ENCODE assay signal across 10 mouse cellular contexts in genomic region chr3:130607924-130608323, GRCm38 (mm10). TPM values are rescaled to one million over a fixed set of nuclear protein-coding genes. Genes with fewer than 3 reads are reported as not detected.
DNase-seq lines count a peak whose midpoint lies in the region; ATAC-seq and TF ChIP-seq lines count a peak whose summit lies in the region.
"Had no signal": no experiment of that assay in that cellular context is flagged by ENCODE, and none has a peak within 500 bp of the region (broad histone marks: within the 10 kb centered on the region; RNA-seq: fewer than 3 reads in every experiment).

No protein-coding gene starts in this region.

- in situ Hi-C loops in CH12.LX (cut with MboI; ENCODE audit: low pct_ligation_motif_present, low pct_unique_long_range_greater_than_20kb, low sequenced_read_pairs), result no loop called here

- no peaks in the 10 kb centered on the region for H3K79me2 ChIP-seq in CH12.LX (replicated peaks; ENCODE audit: control insufficient read depth, extremely low read depth, insufficient read depth, poor library complexity, severe bottlenecking)

- H3K4me2 ChIP-seq in intestine, postnatal 0 days (replicated peaks; ENCODE audit: low read depth), result no peak overlapping the region
- H3K4me2 ChIP-seq in intestine, embryonic 16.5 days (ENCODE audit: low read depth, low read length), result no peak overlapping the region
- H3K4me2 ChIP-seq in CH12.LX (ENCODE audit: insufficient read depth, low read depth, poor library complexity, severe bottlenecking), result no peak overlapping the region
- H3K4me2 ChIP-seq: forebrain, embryonic 12.5 days had no signal

- TF ChIP-seq EP300 in CH12.LX (IDR thresholded peaks at IDR 0.05; ENCODE audit: low read length), result no peak

- peak; percentile 73 for TF ChIP-seq CTCF in intestine, postnatal 0 days (IDR thresholded peaks at IDR 0.05; ENCODE audit: low read depth)
- TF ChIP-seq CTCF in CH12.LX (conservative IDR thresholded peaks at IDR 0.05 in 1 of 2, IDR thresholded peaks at IDR 0.05 in 1 of 2; ENCODE audit: low read depth in 2 of 2, low read length in 2 of 2), result peak in 1 of 2 experiments; percentile 78; a peak in 2 of 4 replicates

- no peak overlapping the region for H3K9ac ChIP-seq in intestine, postnatal 0 days (ENCODE audit: low read depth, low read length)
- H3K9ac ChIP-seq in intestine, embryonic 16.5 days (ENCODE audit: low read depth, low read length), result no peak overlapping the region
- no peak overlapping the region for H3K9ac ChIP-seq in CH12.LX (ENCODE audit: insufficient read depth, low read depth)
- H3K9ac ChIP-seq: forebrain, embryonic 12.5 days had no signal

- no peak overlapping the region for H3K27ac ChIP-seq in intestine, postnatal 0 days (ENCODE audit: low read depth, low read length)
- H3K27ac ChIP-seq in intestine, embryonic 16.5 days (ENCODE audit: low read length), result no peak overlapping the region
- no peak overlapping the region for H3K27ac ChIP-seq in CH12.LX (ENCODE audit: insufficient read depth, low read depth)
- H3K27ac ChIP-seq in midbrain, embryonic 10.5 days (replicated peaks), result no peak overlapping the region
- H3K27ac ChIP-seq: forebrain, embryonic 12.5 days had no signal

- peak; percentile 28 for DNase-seq in CH12.LX (ENCODE audit: extremely low read depth)
- peak; percentile 49 for DNase-seq in adrenal gland, adult 2 months
- DNase-seq in kidney, postnatal 10 days, result peak; percentile 38
- DNase-seq in midbrain, embryonic 10.5 days (ENCODE audit: low spot score), result no peak
- DNase-seq in gastrocnemius, postnatal 14 days, result no peak

- no peaks in the 10 kb centered on the region for H3K4me1 ChIP-seq in intestine, postnatal 0 days (replicated peaks; ENCODE audit: control insufficient read depth, insufficient read depth, low read length)
- no peaks in the 10 kb centered on the region for H3K4me1 ChIP-seq in intestine, embryonic 16.5 days (ENCODE audit: control insufficient read depth, insufficient read depth, low read length)
- peaks cover 0 to 5% of the 10 kb centered on the region in 2 experiments; a peak in 2 of 4 replicates for H3K4me1 ChIP-seq in CH12.LX (ENCODE audit: control insufficient read depth in 1 of 2, insufficient read depth in 2 of 2)
- H3K4me1 ChIP-seq in midbrain, embryonic 10.5 days, result no peaks in the 10 kb centered on the region
- H3K4me1 ChIP-seq: forebrain, embryonic 12.5 days had no signal

- no peak overlapping the region for H3K4me3 ChIP-seq in intestine, postnatal 0 days (ENCODE audit: low read depth, low read length)
- H3K4me3 ChIP-seq in intestine, embryonic 16.5 days (ENCODE audit: low read length), result no peak overlapping the region
- no peak overlapping the region for H3K4me3 ChIP-seq in CH12.LX (replicated peaks in 1 of 3; ENCODE audit: low read depth in 2 of 3, low read length in 2 of 3, poor library complexity in 1 of 3)
- no peak overlapping the region for H3K4me3 ChIP-seq in midbrain, embryonic 10.5 days
- H3K4me3 ChIP-seq: forebrain, embryonic 12.5 days had no signal

- dilution Hi-C loops in CH12.LX (cut with MboI; ENCODE audit: extremely low pct_ligation_motif_present, extremely low pct_unique_long_range_greater_than_20kb, low sequenced_read_pairs), result no loop called here

- TF ChIP-seq RAD21 in CH12.LX (IDR thresholded peaks at IDR 0.05; ENCODE audit: low read depth, low read length), result peak; percentile 69

- no peak for TF ChIP-seq POLR2A in CH12.LX (IDR thresholded peaks at IDR 0.05; ENCODE audit: low read depth, low read length)

- H3K36me3 ChIP-seq in intestine, postnatal 0 days (ENCODE audit: control insufficient read depth, insufficient read depth), result no peaks in the 10 kb centered on the region
- H3K36me3 ChIP-seq in intestine, embryonic 16.5 days (ENCODE audit: control insufficient read depth, insufficient read depth, low read length), result no peaks in the 10 kb centered on the region
- no peaks in the 10 kb centered on the region for H3K36me3 ChIP-seq in CH12.LX (replicated peaks in 1 of 2; ENCODE audit: control insufficient read depth in 1 of 2, insufficient read depth in 1 of 2, low read length in 1 of 2)
- no peaks in the 10 kb centered on the region for H3K36me3 ChIP-seq in midbrain, embryonic 10.5 days
- H3K36me3 ChIP-seq: forebrain, embryonic 12.5 days had no signal

- intact Hi-C loops in gastrocnemius, postnatal 14 days (cut with DNase I; ENCODE audit: low total_unique reads), result no loop called here

- 66% methylated on average over 2 of the region's 2 CpGs for WGBS in intestine, postnatal 0 days
- 78% methylated on average over 2 of the region's 2 CpGs for WGBS in intestine, embryonic 16.5 days
- 89% methylated on average over 2 of the region's 2 CpGs for WGBS in midbrain, embryonic 10.5 days

- H3K9me3 ChIP-seq in intestine, postnatal 0 days (ENCODE audit: control insufficient read depth), result no peaks in the 10 kb centered on the region
- H3K9me3 ChIP-seq in intestine, embryonic 16.5 days (ENCODE audit: control insufficient read depth, low read length), result no peaks in the 10 kb centered on the region
- H3K9me3 ChIP-seq in CH12.LX (replicated peaks; ENCODE audit: low read length), result peaks cover 3% of the 10 kb centered on the region
- no peaks in the 10 kb centered on the region for H3K9me3 ChIP-seq in midbrain, embryonic 10.5 days (replicated peaks)
- H3K9me3 ChIP-seq: forebrain, embryonic 12.5 days had no signal

- no peak for ATAC-seq in intestine, postnatal 0 days
- ATAC-seq in intestine, embryonic 16.5 days, result no peak
- ATAC-seq: activated CD4-positive, CD25-positive, alpha-beta regulatory T cell, adult 4 months had no signal

- no peaks in the 10 kb centered on the region for H3K27me3 ChIP-seq in intestine, postnatal 0 days (replicated peaks; ENCODE audit: control insufficient read depth, insufficient read depth, low read length)
- H3K27me3 ChIP-seq in intestine, embryonic 16.5 days (replicated peaks; ENCODE audit: control insufficient read depth, insufficient read depth, low read length), result no peaks in the 10 kb centered on the region
- H3K27me3 ChIP-seq in CH12.LX (replicated peaks), result no peaks in the 10 kb centered on the region
- no peaks in the 10 kb centered on the region for H3K27me3 ChIP-seq in midbrain, embryonic 10.5 days (ENCODE audit: low read depth, poor library complexity, severe bottlenecking)
- H3K27me3 ChIP-seq: forebrain, embryonic 12.5 days had no signal

TF ChIP-seq in CH12.LX, 34 proteins besides CTCF, POLR2A, EP300 and RAD21:
- peak; percentile 12; the same call in 1 of the 2 replicates for TF ChIP-seq ZNF384 (IDR thresholded peaks at IDR 0.05; ENCODE audit: low read depth, low read length)
- TF ChIP-seq MEF2A (IDR thresholded peaks at IDR 0.05; ENCODE audit: borderline replicate concordance, low read depth, low read length), result no peak
- peak; percentile 58 for TF ChIP-seq SMC3 (IDR thresholded peaks at IDR 0.05; ENCODE audit: low read depth, low read length)
- TF ChIP-seq NRF1 (IDR thresholded peaks at IDR 0.05; ENCODE audit: low read depth, low read length), result no peak
- no peak for TF ChIP-seq USF1 (IDR thresholded peaks at IDR 0.05; ENCODE audit: low read depth, low read length)

RNA-seq across cellular contexts. Expression of gene Etnppl, which starts 9.3 kb away (rescaled TPM):
- 0.35 and 0.56 TPM in 2 replicates for polyA plus RNA-seq in intestine, postnatal 0 days (2015; fragmentation: Nextera tagmentation; extraction: Ambion mirVana)
- polyA plus RNA-seq in intestine, embryonic 16.5 days (2015; fragmentation: Nextera tagmentation; extraction: Ambion mirVana), result 0.42 and 0.56 TPM in 2 replicates
- total RNA-seq in CH12.LX (2012; rRNA removed) (not detected in 2 replicates), CH12.LX (2014; rRNA removed) (not detected in 2 replicates)
- not detected in 2 replicates for polyA plus RNA-seq in CH12.LX (2012; ENCODE audit: insufficient read length, low read depth)
- under 1 TPM; 0.21 to 0.72 TPM for total RNA-seq in adrenal gland, adult 2 months (2021)
- 0.07 TPM in 1 of 2 replicates, not detected in the other for polyA plus RNA-seq in adrenal gland, adult 2 months (2012; rRNA removed)
- polyA plus RNA-seq in midbrain, embryonic 10.5 days (2016; fragmentation: Nextera tagmentation; extraction: Ambion mirVana), result 0.12 TPM in 1 of 2 replicates, not detected in the other
- not detected for total RNA-seq in gastrocnemius, postnatal 14 days (2021)
- polyA plus RNA-seq: forebrain, embryonic 12.5 days; stomach, embryonic 16.5 days had no signal

Comparison
In these comparisons a context has a peak if more than half of its experiments do, and no peak if none do; other contexts are left out.
1. DNase-seq: peak in CH12.LX (single experiment), adrenal gland, adult 2 months (single experiment) and kidney, postnatal 10 days (single experiment); none in midbrain, embryonic 10.5 days (single experiment) and gastrocnemius, postnatal 14 days (single experiment).